Mouse (Mus musculus) limb, embryonic 11.5 days (tissue): ENCODE results near the gene Slc35a3. TPM values are rescaled to one million over a fixed set of nuclear protein-coding genes. Genes with fewer than 3 reads are reported as not detected.
"Not testable (repeated sequence)": the region's sequence is repeated elsewhere in the genome, so short reads cannot be mapped to it uniquely, and the experiment has no call there.

Source experiments
- ATAC-seq: fragments of 200-750 bp; cut with Nextera tagmentation; 2 replicates; pipeline ENCODE4 v1.8.0; 2017; ENCODE audit warnings: low read depth; ENCODE audit not compliant: insufficient number of reproducible peaks, low FRiP score, low TSS enrichment
- DNase-seq: peaks from one replicate; pipeline ENCODE4 v3.0.0-alpha.2; 2015; ENCODE audit warnings: low spot score
- H3K27ac ChIP-seq: fragments of 300-500 bp; sonication (generic); replicated peaks from 2 replicates; pipeline ENCODE4 v1.5.1; 2014; ENCODE audit warnings: low read depth, mild to moderate bottlenecking, low read length
- H3K27me3 ChIP-seq: fragments of 300-500 bp; sonication (generic); 2 replicates; pipeline ENCODE4 v1.6.1; 2014; ENCODE audit warnings: mild to moderate bottlenecking, low read length, mixed read lengths; ENCODE audit not compliant: control insufficient read depth, insufficient read depth
- H3K36me3 ChIP-seq: fragments of 300-500 bp; sonication (generic); 2 replicates; pipeline ENCODE4 v1.6.1; 2014; ENCODE audit warnings: mild to moderate bottlenecking, low read length, moderate library complexity, mixed read lengths; ENCODE audit not compliant: control insufficient read depth, insufficient read depth
- H3K4me1 ChIP-seq: fragments of 300-500 bp; sonication (generic); 2 replicates; pipeline ENCODE4 v1.6.1; 2014; ENCODE audit warnings: low read length, mixed read lengths; ENCODE audit not compliant: control insufficient read depth, insufficient read depth
- H3K4me2 ChIP-seq: fragments of 300-500 bp; sonication (generic); 2 replicates; pipeline ENCODE4 v1.6.1; 2014; ENCODE audit warnings: low read depth, mild to moderate bottlenecking, moderate library complexity; ENCODE audit not compliant: severe bottlenecking
- H3K4me3 ChIP-seq: fragments of 300-500 bp; sonication (generic); 2 replicates; pipeline ENCODE4 v1.5.1; 2014; ENCODE audit warnings: low read depth, low read length
- H3K9ac ChIP-seq: fragments of 300-500 bp; sonication (generic); 2 replicates; pipeline ENCODE4 v1.6.1; 2014; ENCODE audit warnings: mild to moderate bottlenecking, low read length
- H3K9me3 ChIP-seq: fragments of 300-500 bp; sonication (generic); 2 replicates; pipeline ENCODE4 v1.6.1; 2016; ENCODE audit warnings: low read length; ENCODE audit not compliant: control insufficient read depth
- WGBS: fragments of 180-500 bp; shearing (Covaris S2); extraction: QIAGEN DNeasy Blood & Tissue Kit; methylation state at CpG from one replicate; pipeline ENCODE4 v1.1.7; 2014; 5-methylcytosine and 5-hydroxymethylcytosine counted together
- polyA plus RNA-seq: library from polyadenylated mRNA; unstranded; fragments of >200 nt; fragmentation: Nextera tagmentation; extraction: Ambion mirVana; gene quantifications from 2 replicates; pipeline ENCODE4 v1.2.1, GENCODE M21; 2014

Gene Slc35a3
- polyA plus RNA-seq, result 6.8 and 8.5 TPM in 2 replicates

DNA sequence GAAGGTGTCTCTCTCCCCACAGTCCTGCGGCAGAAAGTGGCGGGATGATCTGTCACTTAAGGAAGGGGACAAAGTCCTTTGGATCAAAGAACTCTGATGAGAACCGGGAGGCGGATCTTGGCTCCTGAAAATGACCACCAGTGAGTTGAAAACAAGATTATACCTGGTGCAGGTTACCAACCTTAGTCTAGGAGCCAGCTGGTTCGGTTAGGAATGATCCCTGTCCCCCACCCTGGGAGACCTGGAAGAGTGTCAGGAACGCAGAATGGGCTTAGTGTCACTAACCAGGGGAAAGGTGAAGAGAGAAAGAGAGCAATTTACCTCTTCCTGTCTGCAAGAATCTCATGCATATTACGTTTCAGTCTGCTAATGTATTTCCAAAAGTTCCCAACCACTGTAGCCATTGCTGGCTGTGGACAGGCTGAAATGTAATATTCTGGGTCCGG is at the start of gene Slc35a3:
TSS of gene Slc35a3 (minus strand) at position 396 of the 446 bp plus-strand sequence.
- 5% methylated on average over 8 of the region's 8 CpGs for WGBS
- H3K4me1 ChIP-seq, result 0 out of 2 replicates have a peak, but pooled peaks cover 3% of the 10 kb centered on the region
- no peaks in the 10 kb centered on the region for H3K36me3 ChIP-seq
- peak within 1 kb of the TSS; percentile 94 for H3K9ac ChIP-seq
- DNase-seq, result no peak
- no peaks in the 10 kb centered on the region for H3K27me3 ChIP-seq
- ATAC-seq, result no peak; the same call in 1 of the 2 replicates
- no peaks in the 10 kb centered on the region for H3K9me3 ChIP-seq
- H3K4me2 ChIP-seq, result peak within 1 kb of the TSS; percentile 74
- H3K4me3 ChIP-seq, result peak within 1 kb of the TSS; percentile 78
- peak within 1 kb of the TSS; percentile 75; the same call in 1 of the 2 replicates for H3K27ac ChIP-seq

DNA sequence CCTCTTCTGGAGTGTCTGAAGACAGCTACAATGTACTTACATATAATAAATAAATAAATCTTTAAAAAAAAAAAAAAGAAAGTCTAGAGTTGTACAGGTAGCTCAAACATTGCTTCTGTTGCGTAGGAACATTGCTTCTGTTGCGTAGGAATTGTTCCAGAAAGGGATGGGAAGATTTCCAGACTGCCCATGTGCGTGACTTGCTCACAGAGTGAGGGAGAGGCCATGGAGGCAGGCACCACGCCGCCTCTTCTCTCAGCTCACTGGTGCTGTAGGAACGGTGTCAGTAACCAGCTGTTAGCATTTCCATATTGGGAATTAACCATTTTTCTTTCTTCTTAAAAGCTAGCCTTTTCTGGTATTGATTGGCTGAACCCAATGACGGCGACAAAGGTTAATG is 40.2 kb upstream of the Slc35a3 start:
- Histone ChIP-seq H3K4me3 (no peak overlapping the region), H3K4me2 (no peak overlapping the region), H3K9ac (no peak overlapping the region), H3K27ac (no peak overlapping the region), H3K4me1 (no peaks in the 10 kb centered on the region), H3K27me3 (no peaks in the 10 kb centered on the region), H3K36me3 (peaks cover 2% of the 10 kb centered on the region; the same call in 1 of the 2 replicates), H3K9me3 (no peaks in the 10 kb centered on the region)
- no peak for ATAC-seq
- WGBS, result 96% methylated on average over 8 of the region's 8 CpGs
- no peak for DNase-seq

GRCm38 (mm10) chr3:116751191-116751860 is 38.7 kb upstream of the Slc35a3 start:
- Histone ChIP-seq H3K36me3 (peaks cover 2% of the 10 kb centered on the region; the same call in 1 of the 2 replicates), H3K4me3 (no peak overlapping the region), H3K4me2 (no peak overlapping the region), H3K9ac (no peak overlapping the region), H3K27me3 (no peaks in the 10 kb centered on the region), H3K4me1 (no peaks in the 10 kb centered on the region), H3K9me3 (no peaks in the 10 kb centered on the region), H3K27ac (no peak overlapping the region)
- ATAC-seq, result no peak
- WGBS, result 90% methylated on average over 4 of the region's 4 CpGs
- peak; percentile 50 for DNase-seq

DNA sequence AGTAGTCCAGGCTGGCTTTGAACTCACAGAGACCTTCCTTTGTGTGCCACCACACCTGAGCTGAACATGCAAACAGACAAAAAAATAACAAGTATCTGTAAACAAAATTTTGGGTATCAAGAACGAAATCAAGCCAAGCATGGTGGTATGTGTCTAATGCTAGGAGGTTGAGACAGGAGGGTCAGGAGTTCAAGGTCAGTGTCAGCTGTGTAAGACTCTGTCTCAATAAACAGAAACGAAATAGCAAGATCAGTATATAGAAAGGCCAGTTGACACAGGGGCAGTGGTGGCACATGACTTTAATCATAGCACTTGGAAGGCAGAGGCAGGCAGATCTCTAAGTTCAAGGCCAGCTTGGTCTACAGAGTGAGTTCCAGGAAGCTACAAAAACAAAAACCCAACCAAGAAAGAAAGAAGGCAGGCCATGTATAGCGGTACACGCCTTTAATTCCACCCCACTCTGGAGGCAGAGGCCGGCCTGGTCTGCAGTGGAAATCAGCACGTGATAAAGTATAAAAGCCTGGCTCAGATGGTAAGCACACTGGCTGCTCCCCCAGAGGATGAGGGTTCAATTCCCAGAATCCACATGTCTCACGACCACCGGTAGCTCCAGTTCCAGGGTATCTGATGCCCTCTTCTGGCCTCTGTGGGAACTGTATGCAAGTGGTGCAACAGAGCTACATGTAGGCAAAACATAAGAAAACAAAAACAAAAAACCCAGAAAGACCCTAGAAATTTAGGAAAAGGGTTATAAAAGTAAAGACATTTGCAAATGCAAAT is 36.0 kb upstream of the Slc35a3 start:
- no peak overlapping the region for H3K27ac ChIP-seq
- H3K27me3 ChIP-seq, result no peaks in the 10 kb centered on the region
- no peaks in the 10 kb centered on the region for H3K9me3 ChIP-seq
- H3K4me1 ChIP-seq, result no peaks in the 10 kb centered on the region
- no peak overlapping the region for H3K4me2 ChIP-seq
- H3K4me3 ChIP-seq, result no peak overlapping the region
- H3K9ac ChIP-seq, result no peak overlapping the region
- 60% methylated on average over 8 of the region's 8 CpGs for WGBS
- H3K36me3 ChIP-seq, result no peaks in the 10 kb centered on the region
- DNase-seq (peak; percentile 77), ATAC-seq (no peak)

DNA sequence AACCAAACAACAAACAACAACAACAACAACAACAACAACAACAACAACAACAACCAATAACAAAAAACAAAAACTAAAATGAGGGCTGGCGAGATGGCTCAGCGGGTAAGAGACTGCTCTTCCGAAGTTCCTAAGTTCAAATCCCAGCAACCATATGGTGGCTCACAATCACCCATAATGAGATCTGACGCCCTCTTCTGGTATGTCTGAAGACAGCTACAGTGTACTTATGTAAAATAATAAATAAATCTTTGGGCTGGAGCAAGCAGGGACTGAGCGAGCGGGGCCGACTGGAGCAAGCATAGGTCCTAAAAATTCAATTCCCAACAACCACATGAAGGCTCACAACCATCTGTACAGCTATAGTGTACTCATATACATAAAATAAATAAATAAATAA is 35.0 kb upstream of the Slc35a3 start:
- not testable (repeated sequence) for H3K4me1 ChIP-seq, H3K4me3 ChIP-seq

DNA sequence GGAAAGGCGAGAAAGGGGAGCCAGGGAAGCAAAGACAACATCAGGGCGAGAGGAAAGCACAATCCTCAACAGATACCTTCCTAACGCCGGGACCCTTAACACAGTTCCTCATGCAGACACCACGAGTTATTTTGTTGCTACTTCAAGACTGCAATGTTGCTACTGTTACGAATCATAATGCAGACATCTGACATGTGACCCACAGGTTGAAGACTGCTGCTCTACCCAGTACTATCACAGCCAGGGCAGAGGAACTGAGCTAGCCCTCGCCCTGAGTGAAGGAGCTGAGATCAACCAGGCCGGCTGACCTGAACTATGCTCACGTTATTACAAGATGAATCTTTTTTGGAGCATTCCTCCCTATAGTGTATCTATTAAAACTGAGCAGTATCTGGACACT is 28.3 kb upstream of the Slc35a3 start:
- H3K36me3 ChIP-seq, result no peaks in the 10 kb centered on the region
- no peak for DNase-seq
- H3K27me3 ChIP-seq, result no peaks in the 10 kb centered on the region
- no peak overlapping the region for H3K4me3 ChIP-seq
- no peak for ATAC-seq
- H3K9me3 ChIP-seq, result no peaks in the 10 kb centered on the region
- WGBS, result 87% methylated on average over 9 of the region's 9 CpGs
- H3K4me2 ChIP-seq, result no peak overlapping the region
- no peak overlapping the region for H3K9ac ChIP-seq
- no peak overlapping the region for H3K27ac ChIP-seq
- no peaks in the 10 kb centered on the region for H3K4me1 ChIP-seq

More for the DNA sequence above, 35.0 kb upstream of the Slc35a3 start:
- not testable (repeated sequence) for H3K9ac ChIP-seq, H3K9me3 ChIP-seq, H3K27me3 ChIP-seq, ATAC-seq, H3K27ac ChIP-seq, H3K4me2 ChIP-seq, H3K36me3 ChIP-seq, DNase-seq
- WGBS, result 91% methylated on average over 7 of the region's 7 CpGs

DNA sequence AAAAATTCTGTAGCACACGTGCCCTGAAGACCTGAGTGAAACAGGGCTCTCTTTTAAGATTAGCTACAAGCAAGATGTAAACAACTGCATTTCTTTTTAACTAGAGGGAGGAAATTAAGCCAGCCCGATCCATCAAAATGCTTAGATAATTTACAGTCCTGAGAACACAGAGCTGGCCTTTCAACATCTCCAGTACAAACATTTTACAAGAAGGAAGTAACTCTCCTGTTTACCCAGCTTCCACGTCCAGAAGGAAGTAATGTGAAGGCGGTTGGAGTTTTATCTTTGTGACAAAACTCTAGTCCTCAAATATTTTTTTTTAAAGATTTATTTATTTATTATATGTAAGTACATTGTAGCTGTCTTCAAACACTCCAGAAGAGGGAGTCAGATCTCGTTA is 27.5 kb upstream of the Slc35a3 start:
- DNase-seq (no peak), ATAC-seq (no peak)
- no peak overlapping the region for H3K4me3 ChIP-seq
- H3K27me3 ChIP-seq, result no peaks in the 10 kb centered on the region
- no peaks in the 10 kb centered on the region for H3K4me1 ChIP-seq
- H3K4me2 ChIP-seq, result no peak overlapping the region
- no peaks in the 10 kb centered on the region for H3K36me3 ChIP-seq
- WGBS, result 75% methylated on average over 5 of the region's 5 CpGs
- H3K27ac ChIP-seq, result no peak overlapping the region
- no peak overlapping the region for H3K9ac ChIP-seq
- H3K9me3 ChIP-seq, result no peaks in the 10 kb centered on the region

DNA sequence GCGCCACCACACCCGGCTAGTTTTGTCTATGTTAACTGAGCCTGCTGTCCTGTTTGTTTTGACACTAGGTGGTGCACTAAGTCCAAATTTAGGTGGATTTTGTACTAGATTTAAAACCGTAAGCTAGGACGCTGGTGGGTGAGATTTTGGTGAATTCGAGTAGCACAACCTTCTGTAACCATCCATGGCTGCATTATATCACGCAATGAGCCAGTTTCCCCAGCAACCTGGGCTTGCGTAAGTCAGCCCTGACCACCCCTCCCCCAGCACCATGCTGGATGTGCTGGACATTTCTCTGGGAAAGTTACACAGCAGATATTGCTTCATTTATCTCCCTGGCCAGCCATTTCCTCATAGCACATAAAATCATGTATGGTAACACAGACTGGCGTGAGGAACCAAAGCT is 24.7 kb upstream of the Slc35a3 start:
- H3K9me3 ChIP-seq, result no peaks in the 10 kb centered on the region
- no peaks in the 10 kb centered on the region for H3K36me3 ChIP-seq
- DNase-seq (no peak), ATAC-seq (no peak)
- no peak overlapping the region for H3K9ac ChIP-seq
- H3K27ac ChIP-seq, result no peak overlapping the region
- no peak overlapping the region for H3K4me3 ChIP-seq
- no peaks in the 10 kb centered on the region for H3K4me1 ChIP-seq
- WGBS, result 77% methylated on average over 8 of the region's 8 CpGs
- no peak overlapping the region for H3K4me2 ChIP-seq
- H3K27me3 ChIP-seq, result no peaks in the 10 kb centered on the region
